Mouse (Mus musculus) MN1 (cell line): ENCODE data around the gene Gm38393.

Experiments used
- DNase-seq: peaks from one replicate; pipeline ENCODE4 v3.0.0-alpha.2; 2016; ENCODE audit warnings: low spot score

Gene Gm38393

GRCm38 (mm10) chr7:60004606-60005330, at the start of gene Gm38393, which contains the start of gene Snurf:
Gm38393 (minus strand) TSS chr7:60005064.
Snurf (minus strand) TSS chr7:60005049.
- peak; percentile 58 for DNase-seq

GRCm38 (mm10) chr7:60047481-60048201, 42.8 kb upstream of the Gm38393 start:
- no peak for DNase-seq

GRCm38 (mm10) chr7:60013186-60013585, 8.3 kb upstream of the Gm38393 start:
- no peak for DNase-seq

GRCm38 (mm10) chr7:60007727-60008360, 3.0 kb upstream of the Gm38393 start:
- no peak for DNase-seq

GRCm38 (mm10) chr7:60006262-60006661, 1.4 kb upstream of the Gm38393 start:
- DNase-seq, result no peak

GRCm38 (mm10) chr7:60003921-60004605, 801 bp downstream of the Gm38393 start:
- peak; percentile 34 for DNase-seq

- no peak for DNase-seq
Observed at GRCm38 (mm10) chr7:60003006-60003865, 1.6 kb downstream of the Gm38393 start.

GRCm38 (mm10) chr7:59978646-59979045, 26.2 kb downstream of the Gm38393 start:
- DNase-seq, result no peak
